Mouse (Mus musculus) limb, embryonic 11.5 days (tissue): ENCODE data around the gene Klhdc8a. TPM values are rescaled to one million over a fixed set of nuclear protein-coding genes. Genes with fewer than 3 reads are reported as not detected.

Experiments used
- ATAC-seq: fragments of 200-750 bp; cut with Nextera tagmentation; 2 replicates; pipeline ENCODE4 v1.8.0; 2017; ENCODE audit warnings: low read depth; ENCODE audit not compliant: insufficient number of reproducible peaks, low FRiP score, low TSS enrichment
- DNase-seq: peaks from one replicate; pipeline ENCODE4 v3.0.0-alpha.2; 2015; ENCODE audit warnings: low spot score
- H3K27ac ChIP-seq: fragments of 300-500 bp; sonication (generic); replicated peaks from 2 replicates; pipeline ENCODE4 v1.5.1; 2014; ENCODE audit warnings: low read depth, mild to moderate bottlenecking, low read length
- H3K27me3 ChIP-seq: fragments of 300-500 bp; sonication (generic); 2 replicates; pipeline ENCODE4 v1.6.1; 2014; ENCODE audit warnings: mild to moderate bottlenecking, low read length, mixed read lengths; ENCODE audit not compliant: control insufficient read depth, insufficient read depth
- H3K36me3 ChIP-seq: fragments of 300-500 bp; sonication (generic); 2 replicates; pipeline ENCODE4 v1.6.1; 2014; ENCODE audit warnings: mild to moderate bottlenecking, low read length, moderate library complexity, mixed read lengths; ENCODE audit not compliant: control insufficient read depth, insufficient read depth
- H3K4me1 ChIP-seq: fragments of 300-500 bp; sonication (generic); 2 replicates; pipeline ENCODE4 v1.6.1; 2014; ENCODE audit warnings: low read length, mixed read lengths; ENCODE audit not compliant: control insufficient read depth, insufficient read depth
- H3K4me2 ChIP-seq: fragments of 300-500 bp; sonication (generic); 2 replicates; pipeline ENCODE4 v1.6.1; 2014; ENCODE audit warnings: low read depth, mild to moderate bottlenecking, moderate library complexity; ENCODE audit not compliant: severe bottlenecking
- H3K4me3 ChIP-seq: fragments of 300-500 bp; sonication (generic); 2 replicates; pipeline ENCODE4 v1.5.1; 2014; ENCODE audit warnings: low read depth, low read length
- H3K9ac ChIP-seq: fragments of 300-500 bp; sonication (generic); 2 replicates; pipeline ENCODE4 v1.6.1; 2014; ENCODE audit warnings: mild to moderate bottlenecking, low read length
- H3K9me3 ChIP-seq: fragments of 300-500 bp; sonication (generic); 2 replicates; pipeline ENCODE4 v1.6.1; 2016; ENCODE audit warnings: low read length; ENCODE audit not compliant: control insufficient read depth
- WGBS: fragments of 180-500 bp; shearing (Covaris S2); extraction: QIAGEN DNeasy Blood & Tissue Kit; methylation state at CpG from one replicate; pipeline ENCODE4 v1.1.7; 2014; 5-methylcytosine and 5-hydroxymethylcytosine counted together
- polyA plus RNA-seq: library from polyadenylated mRNA; unstranded; fragments of >200 nt; fragmentation: Nextera tagmentation; extraction: Ambion mirVana; gene quantifications from 2 replicates; pipeline ENCODE4 v1.2.1, GENCODE M21; 2014

The Klhdc8a gene
- polyA plus RNA-seq, 1 experiment from 2014 or later: not detected

- H3K4me2 ChIP-seq: no peak overlapping the region
- no peaks in the 10 kb centered on the region for H3K27me3 ChIP-seq
- H3K27ac ChIP-seq: no peak overlapping the region
- no peak for ATAC-seq
- DNase-seq: no peak
- H3K4me3 ChIP-seq: no peak overlapping the region
- H3K9ac ChIP-seq: no peak overlapping the region
- no peaks in the 10 kb centered on the region for H3K9me3 ChIP-seq
- 36% methylated on average over 4 of the region's 4 CpGs for WGBS
- no peaks in the 10 kb centered on the region for H3K36me3 ChIP-seq
- peaks cover 7% of the 10 kb centered on the region; the same call in 1 of the 2 replicates for H3K4me1 ChIP-seq
Measured at GRCm38 (mm10) chr1:132306160-132306559, 7.7 kb downstream of the Klhdc8a start.

- H3K4me1 ChIP-seq: peaks cover 7% of the 10 kb centered on the region; the same call in 1 of the 2 replicates
- no peaks in the 10 kb centered on the region for H3K36me3 ChIP-seq
- H3K27me3 ChIP-seq: no peaks in the 10 kb centered on the region
- DNase-seq (peak; percentile 67), ATAC-seq (no peak)
- H3K9me3 ChIP-seq: no peaks in the 10 kb centered on the region
- H3K27ac ChIP-seq: no peak overlapping the region
- no peak overlapping the region for H3K4me3 ChIP-seq
- WGBS: 10% methylated on average over 4 of the region's 4 CpGs
- H3K4me2 ChIP-seq: no peak overlapping the region
- H3K9ac ChIP-seq: no peak overlapping the region
Measured at GRCm38 (mm10) chr1:132306808-132307207, 8.4 kb downstream of the Klhdc8a start.

- no peak overlapping the region for H3K4me3 ChIP-seq
- no peak overlapping the region for H3K9ac ChIP-seq
- H3K27me3 ChIP-seq: no peaks in the 10 kb centered on the region
- H3K4me2 ChIP-seq: no peak overlapping the region
- WGBS: 88% methylated on average over 6 of the region's 6 CpGs
- H3K4me1 ChIP-seq: peaks cover 7% of the 10 kb centered on the region; the same call in 1 of the 2 replicates
- H3K9me3 ChIP-seq: no peaks in the 10 kb centered on the region
- ATAC-seq (no peak), DNase-seq (no peak)
- no peak overlapping the region for H3K27ac ChIP-seq
- no peaks in the 10 kb centered on the region for H3K36me3 ChIP-seq
Measured at GRCm38 (mm10) chr1:132307962-132308361, 9.5 kb downstream of the Klhdc8a start.

GRCm38 (mm10) chr1:132308674-132309073 is 10.2 kb downstream of the Klhdc8a start:
- no peaks in the 10 kb centered on the region for H3K27me3 ChIP-seq
- no peaks in the 10 kb centered on the region for H3K9me3 ChIP-seq
- ATAC-seq: no peak
- H3K36me3 ChIP-seq: no peaks in the 10 kb centered on the region
- H3K9ac ChIP-seq: no peak overlapping the region
- WGBS: 89% methylated on average over 7 of the region's 7 CpGs
- no peak overlapping the region for H3K4me3 ChIP-seq
- no peak for DNase-seq
- H3K4me2 ChIP-seq: no peak overlapping the region
- no peak overlapping the region for H3K27ac ChIP-seq
- peaks cover 7% of the 10 kb centered on the region; the same call in 1 of the 2 replicates for H3K4me1 ChIP-seq

- 64% methylated on average over 7 of the region's 7 CpGs for WGBS
- H3K27ac ChIP-seq: no peak overlapping the region
- H3K4me3 ChIP-seq: no peak overlapping the region
- ATAC-seq: no peak
- H3K4me2 ChIP-seq: no peak overlapping the region
- no peak for DNase-seq
- no peak overlapping the region for H3K9ac ChIP-seq
- no peaks in the 10 kb centered on the region for H3K36me3 ChIP-seq
- H3K27me3 ChIP-seq: 0 out of 2 replicates have a peak, but pooled peaks cover 4% of the 10 kb centered on the region
- H3K9me3 ChIP-seq: no peaks in the 10 kb centered on the region
- peaks cover 7% of the 10 kb centered on the region; the same call in 1 of the 2 replicates for H3K4me1 ChIP-seq
Measured at GRCm38 (mm10) chr1:132310754-132311153, 12.3 kb downstream of the Klhdc8a start.

- H3K27ac ChIP-seq: no peak overlapping the region
- H3K4me1 ChIP-seq: peaks cover 8% of the 10 kb centered on the region
Measured at GRCm38 (mm10) chr1:132311174-132311859, 12.9 kb downstream of the Klhdc8a start.

GRCm38 (mm10) chr1:132312043-132312442 is 13.6 kb downstream of the Klhdc8a start:
- H3K27me3 ChIP-seq: peaks cover 13% of the 10 kb centered on the region; the same call in 1 of the 2 replicates
- ATAC-seq (no peak), DNase-seq (no peak)
- H3K36me3 ChIP-seq: no peaks in the 10 kb centered on the region
- H3K27ac ChIP-seq: no peak overlapping the region
- no peak overlapping the region for H3K9ac ChIP-seq
- 64% methylated on average over 2 of the region's 2 CpGs for WGBS
- H3K9me3 ChIP-seq: no peaks in the 10 kb centered on the region
- no peak overlapping the region for H3K4me2 ChIP-seq
- peaks cover 11% of the 10 kb centered on the region for H3K4me1 ChIP-seq
- no peak overlapping the region for H3K4me3 ChIP-seq

More at GRCm38 (mm10) chr1:132311174-132311859, 12.9 kb downstream of the Klhdc8a start:
- H3K36me3 ChIP-seq: no peaks in the 10 kb centered on the region
- H3K9me3 ChIP-seq: no peaks in the 10 kb centered on the region
- WGBS: 63% methylated on average over 10 of the region's 10 CpGs
- H3K9ac ChIP-seq: no peak overlapping the region
- ATAC-seq (no peak), DNase-seq (no peak)
- H3K4me2 ChIP-seq: no peak overlapping the region
- H3K4me3 ChIP-seq: no peak overlapping the region
- H3K27me3 ChIP-seq: 0 out of 2 replicates have a peak, but pooled peaks cover 7% of the 10 kb centered on the region

- H3K9me3 ChIP-seq: no peaks in the 10 kb centered on the region
Measured at GRCm38 (mm10) chr1:132312703-132313102, 14.3 kb downstream of the Klhdc8a start.

More at GRCm38 (mm10) chr1:132312703-132313102, 14.3 kb downstream of the Klhdc8a start:
- H3K36me3 ChIP-seq: no peaks in the 10 kb centered on the region
- no peak overlapping the region for H3K4me3 ChIP-seq
- WGBS: 62% methylated on average over 3 of the region's 3 CpGs
- DNase-seq (peak; percentile 56), ATAC-seq (no peak)
- H3K27ac ChIP-seq: no peak overlapping the region
- peaks cover 18% of the 10 kb centered on the region; the same call in 1 of the 2 replicates for H3K27me3 ChIP-seq
- H3K4me1 ChIP-seq: peaks cover 11% of the 10 kb centered on the region
- no peak overlapping the region for H3K9ac ChIP-seq
- H3K4me2 ChIP-seq: no peak overlapping the region
